Mouse (Mus musculus) cerebellum, adult 9-10 months (tissue): ENCODE measurements around the gene Ahnak2.
A peak's percentile ranks its signal among the peaks of the same experiment; 100 is the strongest.

Experiments used
- DNase-seq: peaks from one replicate; pipeline ENCODE4 v3.0.0; 2022

The Ahnak2 gene

DNA sequence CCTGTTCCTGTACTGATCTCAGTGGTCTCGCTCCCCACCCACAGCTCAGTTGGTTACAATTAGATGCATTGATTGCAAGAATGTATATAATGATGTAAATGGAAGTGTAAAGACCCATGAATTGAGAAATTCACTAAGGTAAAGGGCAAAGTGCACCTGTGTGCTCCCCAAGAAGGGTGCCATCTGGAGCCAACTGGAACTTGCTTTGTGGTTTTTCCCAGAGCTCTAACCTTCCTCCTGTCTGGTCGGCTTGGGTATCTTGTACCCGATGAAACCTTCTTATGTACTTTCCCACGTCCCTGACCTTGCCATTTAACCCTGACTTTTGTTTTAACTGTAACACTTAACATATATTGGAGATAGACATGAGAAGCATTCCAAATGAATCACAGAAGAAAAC, 46.6 kb downstream of the Ahnak2 start:
- no peak for DNase-seq

DNA sequence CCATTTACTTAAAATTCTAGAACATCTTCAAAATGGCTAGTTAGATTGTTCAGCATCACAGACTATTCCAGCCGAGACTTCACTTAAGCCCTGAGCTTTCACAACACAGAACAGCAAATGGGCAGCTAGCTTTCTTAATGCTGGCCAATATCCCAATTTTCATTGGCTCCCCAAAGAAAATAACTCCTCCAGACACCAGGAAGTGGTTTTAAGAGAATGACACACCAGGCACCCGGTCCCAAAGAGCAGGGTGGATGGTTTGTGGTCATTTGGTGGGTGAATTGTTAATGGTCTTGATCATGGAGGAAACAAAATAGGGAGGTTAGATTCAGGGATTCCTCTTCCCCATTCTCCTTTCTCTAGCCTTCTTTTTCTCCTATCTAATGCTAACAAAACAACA, 50.1 kb downstream of the Ahnak2 start:
- no peak for DNase-seq

DNA sequence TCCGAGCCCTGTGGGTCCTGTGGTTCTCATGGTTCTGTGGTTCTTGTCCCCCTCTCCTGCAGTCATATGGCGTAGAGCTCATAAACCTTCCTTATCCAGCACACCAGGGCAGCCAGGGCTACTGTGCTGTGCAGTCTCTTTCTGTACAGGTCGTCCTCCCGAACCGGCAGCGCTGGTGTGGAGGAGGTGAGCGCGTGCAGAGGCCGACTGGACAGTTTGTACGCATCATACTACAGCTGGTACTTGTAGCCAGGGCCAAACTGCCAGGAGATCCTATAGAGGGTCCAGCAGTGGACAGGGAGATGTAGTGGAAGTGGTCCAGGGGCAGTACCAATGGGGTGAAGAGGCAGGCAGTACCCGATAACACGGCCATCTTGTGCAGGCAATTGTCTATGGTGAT, 51.5 kb downstream of the Ahnak2 start:
- no peak for DNase-seq

DNA sequence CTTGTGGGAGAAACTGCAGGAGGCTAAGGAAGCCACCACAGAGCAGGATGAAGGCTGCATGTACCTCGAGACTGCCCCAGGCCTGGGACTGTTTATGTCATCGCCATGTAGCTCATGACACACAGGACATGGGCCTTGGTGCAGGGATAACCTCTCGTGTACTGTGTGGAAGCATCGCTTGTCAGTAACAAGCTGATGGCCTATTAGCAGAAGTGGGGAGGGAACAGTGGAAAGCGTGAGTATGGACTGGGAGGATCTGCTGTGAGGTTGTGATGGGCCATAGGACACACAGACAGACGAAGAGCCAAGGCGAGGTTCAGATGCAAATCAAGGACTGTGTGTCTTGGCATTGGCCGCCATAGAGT, 54.9 kb downstream of the Ahnak2 start:
- no peak for DNase-seq

DNA sequence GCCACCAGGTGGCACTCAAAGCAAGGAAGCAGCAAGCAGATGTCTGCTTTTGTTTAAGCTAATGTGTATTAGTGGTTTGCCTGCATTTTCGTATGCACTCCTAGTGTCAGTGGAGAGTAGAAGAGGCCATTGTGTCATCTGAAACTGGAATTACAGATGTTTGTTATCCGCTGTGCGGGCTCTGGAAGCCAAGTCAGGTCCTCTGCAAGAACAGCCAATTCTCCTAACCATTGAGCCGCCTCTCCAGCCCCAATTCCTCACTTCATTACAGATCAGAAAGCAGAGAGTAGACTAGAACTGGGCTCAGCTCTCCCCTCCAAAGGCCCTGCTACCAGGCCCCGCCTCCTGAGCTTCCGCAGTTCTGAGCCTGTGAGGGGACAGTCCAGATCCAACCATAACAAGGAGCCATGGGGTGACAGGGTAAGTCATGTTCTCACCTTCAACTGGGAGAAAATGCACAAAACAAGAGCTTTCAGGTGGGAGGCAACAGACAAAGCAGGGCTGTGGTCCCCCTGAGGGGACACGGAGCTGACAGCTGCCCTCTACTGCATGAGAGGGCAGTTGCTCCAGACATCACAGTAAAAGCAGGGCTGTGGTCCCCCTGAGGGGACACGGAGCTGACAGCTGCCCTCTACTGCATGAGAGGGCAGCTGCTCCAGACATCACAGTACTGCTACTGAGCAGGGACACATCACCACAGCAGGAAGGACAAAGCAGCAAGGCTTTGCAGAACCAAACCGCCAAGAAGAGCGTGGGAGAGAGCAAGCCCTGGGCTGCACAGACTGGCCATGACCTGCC, 55.5 kb downstream of the Ahnak2 start:
- peak; percentile 70 for DNase-seq

DNA sequence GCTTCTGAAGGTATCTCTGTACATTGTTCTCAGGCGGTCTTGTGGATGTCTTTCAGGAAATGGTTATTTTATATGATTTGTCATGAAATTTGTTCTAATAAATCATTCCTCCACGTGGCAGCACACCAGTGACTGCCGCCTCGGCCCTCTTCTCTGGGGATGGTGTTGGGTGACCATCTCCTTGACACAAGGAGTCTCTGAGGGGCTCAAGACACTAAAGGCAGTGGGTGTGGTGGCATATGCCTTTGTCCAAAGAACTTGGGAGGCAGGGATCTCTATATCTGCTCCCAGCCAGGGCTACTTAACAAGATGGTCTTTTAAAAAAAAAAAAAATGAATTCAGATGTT, 56.0 kb downstream of the Ahnak2 start:
- DNase-seq = no peak

DNA sequence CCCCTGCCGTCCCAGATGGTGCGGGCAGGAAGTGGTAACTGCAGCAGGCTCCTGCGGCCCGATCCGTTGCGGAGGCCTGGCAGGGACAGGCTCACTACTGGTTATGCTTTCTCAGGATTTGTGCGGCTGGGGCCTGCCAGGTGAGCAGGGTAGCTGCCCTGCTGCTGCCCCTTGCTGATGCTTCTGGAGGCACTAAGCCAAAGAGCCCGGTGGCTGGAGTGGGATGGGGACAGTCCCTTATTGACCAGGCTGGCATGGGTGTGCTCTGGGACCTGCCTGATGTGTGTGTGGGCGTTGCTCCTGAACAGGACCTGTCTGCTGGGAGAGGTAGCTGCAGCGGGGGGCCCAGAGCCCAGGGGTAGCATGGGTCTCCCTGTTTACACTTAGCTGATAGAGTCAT, 56.7 kb downstream of the Ahnak2 start:
- DNase-seq = peak; percentile 44

DNA sequence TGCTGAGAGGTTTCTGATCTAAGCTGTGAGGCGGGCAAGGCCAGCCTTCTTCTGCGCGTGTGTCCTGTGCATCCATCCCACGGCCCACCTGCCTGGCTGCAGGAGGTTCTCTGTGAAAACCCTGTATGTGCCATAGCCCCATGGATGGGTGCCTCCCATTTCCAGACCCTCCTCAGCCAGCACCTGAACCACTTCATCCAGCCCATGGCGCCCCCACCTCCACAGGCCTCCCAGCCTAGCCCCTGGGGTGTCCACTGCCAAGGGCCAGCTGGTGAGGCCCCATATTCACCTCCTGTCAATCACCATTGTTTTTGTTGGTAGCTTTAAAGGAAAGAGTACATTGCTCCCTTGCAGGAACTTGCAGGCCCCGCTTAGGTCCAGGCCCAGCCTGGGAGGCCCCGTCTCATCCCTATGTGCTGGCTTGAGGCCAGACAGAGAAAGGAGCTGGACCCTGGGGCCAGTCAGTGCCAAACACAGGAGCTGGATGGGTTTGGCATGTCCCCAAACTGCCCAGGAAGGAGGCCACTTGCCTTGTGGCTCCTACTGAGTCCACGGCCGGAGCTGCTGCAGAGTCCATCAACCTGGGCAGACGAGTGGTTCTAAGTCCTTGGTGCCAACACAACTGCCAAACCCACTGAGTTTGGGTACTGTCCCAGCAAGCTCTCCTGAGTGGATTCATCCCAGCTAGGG, 57.4 kb downstream of the Ahnak2 start:
- DNase-seq = peak; percentile 52

DNA sequence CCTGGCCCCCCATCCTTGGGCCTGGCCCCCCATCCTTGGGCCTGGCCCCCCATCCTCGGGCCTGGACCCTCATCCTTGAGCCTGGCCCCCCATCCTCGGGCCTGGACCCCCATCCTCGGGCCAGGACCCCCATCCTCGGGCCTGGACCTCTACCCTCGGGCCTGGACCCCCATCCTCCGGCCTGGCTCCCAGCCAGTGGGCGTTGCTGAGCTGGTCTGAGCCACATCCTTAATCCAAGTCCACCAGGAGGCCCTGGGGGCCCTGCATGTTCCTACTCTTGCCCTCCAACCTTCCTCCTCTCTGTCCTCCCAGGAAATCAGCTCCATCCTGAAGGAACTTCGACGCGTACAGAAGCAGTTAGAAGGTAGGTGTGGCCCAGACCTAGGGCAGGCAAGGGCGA, 58.2 kb downstream of the Ahnak2 start:
- DNase-seq = peak; percentile 10

DNA sequence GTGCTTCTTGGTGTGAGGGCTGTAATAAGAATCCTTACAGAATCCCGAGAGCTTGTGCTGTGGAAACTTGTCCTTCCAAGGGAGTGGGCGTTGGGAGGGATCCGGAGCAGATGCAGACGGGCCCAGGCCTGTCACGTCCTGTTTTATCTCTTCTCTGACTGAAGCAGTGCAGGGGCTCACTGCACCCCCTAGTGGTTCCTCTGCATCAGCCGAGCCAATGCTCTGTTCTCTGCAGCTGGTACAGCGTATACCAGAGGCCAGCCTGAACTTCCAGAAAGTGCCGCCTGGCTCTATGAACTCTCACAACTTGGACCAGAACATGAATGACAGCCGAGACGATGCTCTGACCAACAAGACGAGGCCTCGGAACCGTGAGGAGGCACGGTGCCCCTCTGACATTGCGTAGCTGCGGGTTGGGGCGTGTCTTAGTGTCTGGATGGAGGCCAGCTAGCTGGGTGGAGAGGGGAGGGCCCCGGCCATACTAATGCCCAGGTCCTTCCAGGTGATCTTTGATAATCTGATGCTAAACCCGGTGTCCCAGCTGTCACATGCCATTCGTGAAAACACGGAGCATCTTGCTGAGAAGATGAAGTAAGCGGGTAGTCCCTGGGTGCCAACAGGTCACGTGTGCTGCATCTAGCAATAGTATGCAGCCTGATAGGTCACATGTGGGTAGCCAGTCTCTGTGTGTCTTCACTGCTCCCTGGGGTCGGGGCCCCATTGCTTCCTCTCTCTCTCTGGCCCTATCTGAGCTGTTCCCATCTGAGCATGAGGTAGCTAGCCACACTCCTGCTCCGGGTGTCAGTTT, 59.1 kb downstream of the Ahnak2 start:
- peak; percentile 79 for DNase-seq

DNA sequence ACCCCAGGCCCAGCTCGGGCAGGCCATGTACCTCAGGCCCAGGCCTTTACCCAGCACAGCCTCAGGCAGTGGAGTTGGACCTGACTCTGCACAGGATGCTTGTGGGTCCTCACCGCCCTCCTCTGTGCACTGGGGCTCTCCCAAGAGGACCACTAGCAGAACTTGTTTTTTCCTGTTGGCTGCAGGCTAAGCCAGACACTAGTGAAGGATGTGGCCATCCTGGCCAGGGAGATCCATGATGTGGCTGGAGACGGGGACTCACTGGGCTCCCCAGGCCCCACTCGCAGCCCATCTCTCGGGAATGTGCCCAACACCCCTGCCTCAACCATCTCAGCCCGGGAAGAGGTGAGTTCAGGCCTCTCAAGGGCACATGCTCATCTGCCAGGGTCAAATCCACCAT, 59.7 kb downstream of the Ahnak2 start:
- no peak for DNase-seq

DNA sequence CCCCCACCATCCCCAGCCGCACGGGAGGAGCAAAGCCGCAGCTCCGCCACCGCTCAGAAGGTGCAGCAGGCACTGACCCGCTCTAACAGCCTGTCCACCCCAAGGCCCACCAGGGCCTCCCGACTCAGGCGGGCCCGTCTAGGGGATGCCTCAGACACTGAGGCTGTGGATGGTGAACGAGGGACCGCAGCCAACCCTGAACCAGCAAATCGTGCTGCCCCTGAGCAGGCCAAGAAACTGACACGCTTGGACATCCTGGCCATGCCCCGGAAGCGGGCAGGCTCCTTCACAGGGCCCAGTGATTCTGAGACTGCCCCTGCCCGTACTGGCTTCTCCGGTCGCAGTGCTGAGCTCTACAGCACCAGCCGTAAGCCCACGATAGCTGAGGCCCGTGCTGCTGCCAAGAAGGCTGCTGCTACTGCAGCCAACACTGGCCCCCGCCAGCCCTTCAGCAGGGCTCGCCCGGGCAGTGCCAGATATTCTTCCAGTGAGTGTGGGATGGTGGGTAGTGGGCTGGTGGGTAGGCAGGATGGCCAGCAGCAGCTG, 63.4 kb downstream of the Ahnak2 start:
- peak; percentile 50 for DNase-seq

DNA sequence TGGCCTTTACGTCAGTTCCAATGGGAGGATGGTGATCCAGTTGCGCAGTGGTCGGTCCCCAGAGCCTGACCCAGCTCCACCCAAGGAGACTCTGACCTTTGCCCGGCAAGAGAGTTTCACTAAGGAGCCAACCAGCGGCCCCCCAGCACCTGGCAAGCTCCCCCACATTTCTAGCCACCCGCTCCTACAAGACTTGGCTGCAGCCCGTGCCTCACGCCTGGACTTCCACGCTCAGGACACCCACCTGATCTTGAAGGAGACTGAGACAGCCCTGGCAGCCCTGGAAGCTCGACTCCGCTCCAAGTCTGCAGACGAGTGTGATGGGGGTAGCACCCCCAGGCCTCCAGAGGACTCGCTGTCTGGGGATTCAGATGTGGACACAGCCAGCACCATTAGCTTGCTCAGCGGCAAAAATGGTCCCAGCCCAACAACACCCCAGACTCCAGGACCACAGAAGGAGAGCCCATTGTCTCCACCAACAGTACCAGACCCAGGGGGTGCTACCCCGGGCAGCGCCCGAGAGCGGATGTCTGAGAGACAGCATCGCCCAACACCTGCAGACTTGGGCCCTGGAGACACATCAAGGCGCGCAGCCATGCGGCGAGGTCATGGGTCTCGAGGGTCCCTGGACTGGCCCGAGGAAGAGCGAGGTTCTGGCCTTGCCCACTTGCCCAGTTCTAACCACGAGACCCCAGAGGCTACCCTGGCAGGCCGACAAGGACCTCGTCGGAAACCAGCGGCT, 64.0 kb downstream of the Ahnak2 start:
- DNase-seq = peak; percentile 67

DNA sequence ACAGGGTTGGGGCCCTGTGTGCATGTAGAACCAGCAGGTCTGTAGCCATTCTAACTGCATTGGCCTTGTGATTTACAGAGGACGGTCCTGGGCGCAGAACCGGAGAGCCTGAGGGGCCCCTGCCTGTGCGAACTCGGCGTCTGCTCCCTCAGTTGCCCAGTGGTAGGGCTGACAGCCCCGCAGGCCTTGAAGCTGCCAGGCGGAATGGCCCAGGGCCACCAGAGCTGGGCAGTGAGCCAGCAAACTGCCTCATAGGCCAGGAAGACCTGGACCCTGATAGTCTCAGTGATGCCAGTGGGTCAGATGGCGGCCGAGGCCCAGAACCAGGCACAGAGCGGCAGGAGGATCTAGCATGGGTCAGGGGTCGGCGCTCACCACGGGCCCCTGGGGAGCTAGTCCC, 64.7 kb downstream of the Ahnak2 start:
- DNase-seq = peak; percentile 97

DNA sequence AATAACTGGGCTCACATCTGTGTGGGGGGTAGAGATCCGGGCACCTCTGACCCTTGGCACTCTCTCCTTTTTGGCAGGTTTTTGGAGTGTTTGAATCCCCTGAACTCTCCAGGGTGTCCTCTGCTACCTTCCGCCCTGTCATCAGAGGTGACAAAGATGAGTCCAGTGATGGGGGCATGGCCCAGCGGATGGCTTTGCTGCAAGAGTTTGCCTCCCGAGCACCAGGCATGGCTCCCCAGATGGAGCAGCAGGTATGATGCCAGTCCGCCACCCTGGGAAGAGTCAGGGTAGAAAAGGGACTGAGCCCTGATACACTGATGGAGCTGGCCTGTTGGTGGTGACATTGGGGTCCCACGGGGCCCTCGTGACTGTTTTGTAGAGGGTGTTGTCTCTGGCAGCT, 65.4 kb downstream of the Ahnak2 start:
- peak; percentile 65 for DNase-seq

DNA sequence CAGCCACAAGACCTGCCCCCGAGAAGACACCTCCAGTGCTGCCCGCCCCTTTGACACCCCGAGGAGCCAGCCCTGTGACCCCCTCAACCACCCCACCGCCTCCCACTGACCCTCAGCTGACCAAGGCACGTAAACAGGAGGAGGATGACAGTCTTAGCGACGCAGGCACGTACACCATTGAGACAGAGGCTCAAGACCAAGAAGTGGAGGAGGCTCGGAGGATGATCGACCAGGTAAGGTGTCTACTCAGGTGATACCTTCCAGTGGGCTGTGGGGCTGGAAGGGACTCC, 65.9 kb downstream of the Ahnak2 start:
- no peak for DNase-seq

DNA sequence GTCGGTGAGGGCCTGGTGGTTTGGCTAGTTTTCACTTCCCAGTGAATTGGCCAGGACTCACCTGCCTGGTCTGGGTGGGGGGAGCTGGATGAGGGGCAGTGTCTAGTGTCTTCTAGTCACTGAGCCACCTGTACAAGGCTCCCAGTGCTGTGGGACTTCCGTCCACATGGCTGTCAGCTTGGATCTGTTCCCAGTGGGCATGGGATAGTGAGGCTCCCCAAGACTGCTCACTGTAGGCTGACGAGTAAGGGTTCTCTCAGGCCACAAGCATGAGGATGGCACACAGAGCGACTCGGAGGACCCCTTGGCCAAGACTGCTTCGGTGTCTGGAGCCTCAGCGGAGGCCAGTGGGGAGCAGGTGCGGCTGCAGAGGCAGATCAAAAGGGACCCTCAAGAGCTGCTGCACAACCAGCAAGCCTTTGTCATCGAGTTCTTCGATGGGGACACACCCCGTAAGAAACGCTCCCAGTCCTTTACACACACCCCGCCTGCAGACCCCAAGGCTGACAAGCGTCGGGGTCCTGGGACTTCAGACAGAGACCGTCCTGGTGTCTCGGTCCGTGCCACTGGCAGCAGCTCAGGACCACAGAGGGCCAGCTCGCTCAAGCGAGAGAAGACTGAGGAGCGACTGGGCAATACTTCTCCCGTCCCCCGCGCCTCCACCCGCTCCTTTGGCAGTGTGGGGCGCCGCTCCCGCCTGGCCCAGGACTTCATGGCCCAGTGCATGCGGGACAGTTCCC, 66.4 kb downstream of the Ahnak2 start:
- DNase-seq = peak; percentile 61

DNA sequence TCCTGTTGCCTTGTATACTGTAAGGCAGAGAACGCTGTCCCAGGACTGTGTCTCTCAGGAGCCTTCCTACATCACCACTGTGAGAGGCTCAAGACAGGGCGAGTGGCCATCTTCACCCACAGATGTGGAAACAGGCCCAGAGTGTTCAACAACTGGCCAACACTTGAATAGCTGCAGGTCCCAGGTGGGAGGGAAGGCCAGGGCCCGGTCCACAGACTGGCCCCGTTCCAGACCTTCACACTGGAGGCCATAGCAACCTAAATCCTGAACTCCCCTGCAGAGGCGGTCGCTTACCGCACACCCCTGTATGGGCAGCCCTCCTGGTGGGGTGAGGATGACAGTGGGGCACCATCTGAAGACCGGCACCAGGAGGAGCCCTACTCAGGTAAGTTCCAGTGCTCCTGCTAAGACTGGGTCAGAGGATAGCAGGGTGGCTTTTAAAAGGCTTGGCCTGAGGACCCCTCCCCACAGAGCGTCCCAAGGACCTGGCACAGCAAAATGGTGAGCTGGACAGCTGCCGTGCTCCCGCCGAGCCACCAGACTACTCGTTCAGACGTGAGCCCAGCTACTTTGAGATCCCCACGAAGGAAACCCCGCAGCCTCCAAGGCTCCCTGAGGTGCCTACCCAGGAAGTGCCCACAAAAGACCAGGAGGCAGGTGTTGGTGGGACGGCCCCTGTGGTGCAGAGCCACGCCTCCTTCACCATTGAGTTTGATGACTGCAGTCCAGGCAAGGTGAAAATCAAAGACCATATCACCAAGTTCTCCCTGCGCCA, 67.4 kb downstream of the Ahnak2 start:
- peak; percentile 54 for DNase-seq

DNA sequence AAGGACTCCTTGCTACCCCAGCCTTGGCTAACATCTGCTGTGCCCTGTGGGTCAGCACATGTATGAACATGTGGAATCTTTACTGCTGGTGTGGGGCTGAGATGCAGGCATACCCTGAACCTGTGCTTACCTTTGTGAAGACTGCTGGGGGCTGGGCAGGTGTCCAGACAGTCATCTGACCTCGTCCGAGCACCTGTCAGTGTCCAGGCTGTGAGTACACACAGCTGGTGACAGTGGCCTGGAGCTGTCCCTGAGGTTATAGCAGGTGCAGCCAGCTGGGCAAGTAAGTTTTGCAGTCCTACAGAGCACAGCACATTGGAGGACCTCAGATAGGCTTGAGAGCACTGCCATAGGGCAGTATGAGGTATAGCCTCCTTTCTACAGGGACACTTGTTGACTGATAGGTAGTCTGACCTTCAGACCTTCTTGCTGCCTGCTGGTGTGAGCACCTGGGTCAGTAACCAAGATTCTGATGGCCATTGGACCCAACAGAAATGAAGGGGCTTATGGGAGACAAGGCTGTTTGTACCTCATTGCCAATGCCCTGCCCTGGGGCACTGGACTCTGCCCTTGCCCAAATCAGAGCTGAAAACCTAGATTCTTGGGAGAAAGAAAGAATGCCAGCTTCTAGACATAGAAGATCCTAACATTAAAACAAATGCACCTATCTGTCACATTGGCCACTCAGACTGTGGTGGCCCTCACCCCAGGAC, 68.2 kb downstream of the Ahnak2 start:
- peak; percentile 48 for DNase-seq

DNA sequence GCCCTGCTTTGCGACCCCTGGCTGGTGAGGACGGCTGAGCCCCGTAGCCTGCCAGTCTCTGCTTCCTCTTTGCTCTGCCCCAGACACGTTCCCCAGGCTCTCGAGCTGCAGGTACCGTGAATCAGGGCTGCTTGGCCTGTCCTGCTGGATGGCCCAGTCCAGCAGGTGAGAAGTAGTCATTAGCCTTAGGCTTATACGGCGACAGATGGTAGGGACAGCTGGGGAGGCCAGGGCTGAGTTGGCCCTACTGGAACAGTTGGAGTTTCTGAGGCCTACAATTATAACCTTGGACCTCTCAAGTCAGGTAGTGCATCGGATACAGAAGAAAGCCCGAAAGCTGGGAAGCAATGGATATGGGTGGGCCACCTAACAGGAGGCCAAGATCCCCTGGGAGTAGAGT, 69.9 kb downstream of the Ahnak2 start:
- peak; percentile 76 for DNase-seq

DNA sequence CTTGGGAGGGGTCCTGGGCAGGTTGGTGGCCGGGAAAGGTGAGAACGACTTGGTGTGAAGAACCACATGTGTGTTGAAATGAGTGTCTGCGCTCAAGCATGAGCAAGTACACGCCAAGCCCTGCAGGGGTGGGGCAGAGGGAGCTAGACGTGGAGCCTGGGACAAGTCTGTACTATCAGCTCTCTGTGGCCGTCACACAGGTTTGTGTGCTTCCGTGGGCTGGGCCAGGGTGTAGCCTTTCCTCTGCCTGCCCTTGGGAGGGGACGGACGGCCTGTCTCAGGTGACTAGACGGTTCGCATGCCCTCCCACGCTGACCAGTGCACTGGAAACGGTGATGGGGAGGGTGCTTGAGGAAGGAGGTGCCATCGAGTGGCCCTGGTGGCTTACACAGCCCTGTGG, 71.6 kb downstream of the Ahnak2 start:
- DNase-seq = peak; percentile 22
